Mouse (Mus musculus) lung, postnatal 0 days (tissue): ENCODE measurements around the gene Pex26. TPM values are rescaled to one million over a fixed set of nuclear protein-coding genes. Genes with fewer than 3 reads are reported as not detected.

ENCODE experiments used
- ATAC-seq: fragments of 200-750 bp; cut with Nextera tagmentation; 2 replicates; pipeline ENCODE4 v1.8.0; 2017; ENCODE audit warnings: moderate library complexity
- DNase-seq: peaks from one replicate; pipeline ENCODE4 v3.0.0-alpha.2; 2016; ENCODE audit warnings: low spot score
- H3K27ac ChIP-seq: fragments of 300-500 bp; sonication (generic); 2 replicates; pipeline ENCODE4 v1.5.1; 2014; ENCODE audit warnings: antibody characterized with exemption, mild to moderate bottlenecking, low read length, mixed read lengths
- H3K27me3 ChIP-seq: fragments of 300-500 bp; sonication (generic); replicated peaks from 2 replicates; pipeline ENCODE4 v1.6.1; 2014; ENCODE audit warnings: low read length, mixed read lengths; ENCODE audit not compliant: insufficient read depth
- H3K36me3 ChIP-seq: fragments of 300-500 bp; sonication (generic); 2 replicates; pipeline ENCODE4 v1.6.1; 2014; ENCODE audit warnings: low read length, mixed read lengths; ENCODE audit not compliant: insufficient read depth
- H3K4me1 ChIP-seq: fragments of 300-500 bp; sonication (generic); 2 replicates; pipeline ENCODE4 v1.6.1; 2014; ENCODE audit warnings: antibody characterized with exemption, low read depth, low read length, mixed read lengths; ENCODE audit not compliant: insufficient read depth
- H3K4me2 ChIP-seq: fragments of 300-500 bp; sonication (generic); replicated peaks from 2 replicates; pipeline ENCODE4 v1.6.1; 2014; ENCODE audit warnings: low read depth, mild to moderate bottlenecking, low read length, moderate library complexity, mixed read lengths
- H3K4me3 ChIP-seq: fragments of 300-500 bp; sonication (generic); 2 replicates; pipeline ENCODE4 v1.5.1; 2014; ENCODE audit warnings: low read depth, low read length
- H3K9ac ChIP-seq: fragments of 300-500 bp; sonication (generic); replicated peaks from 2 replicates; pipeline ENCODE4 v1.6.1; 2014; ENCODE audit warnings: low read depth, mild to moderate bottlenecking
- H3K9me3 ChIP-seq: fragments of 300-500 bp; sonication (generic); 2 replicates; pipeline ENCODE4 v1.6.1; 2016; ENCODE audit warnings: low read length, mixed read lengths
- CTCF ChIP-seq: IDR thresholded peaks from 2 replicates; pipeline ENCODE4 v1.5.1; 2016; ENCODE audit warnings: antibody characterized with exemption, mild to moderate bottlenecking
- EP300 ChIP-seq: IDR thresholded peaks from 2 replicates; pipeline ENCODE4 v1.6.1; 2016; ENCODE audit warnings: antibody characterized with exemption, mild to moderate bottlenecking, control low read depth
- WGBS: fragments of 180-500 bp; shearing (Covaris S2); extraction: QIAGEN DNeasy Blood & Tissue Kit; methylation state at CpG from one replicate; pipeline ENCODE4 v1.1.7; 2014; 5-methylcytosine and 5-hydroxymethylcytosine counted together
- polyA plus RNA-seq: library from polyadenylated mRNA; unstranded; fragments of >200 nt; fragmentation: Nextera tagmentation; extraction: Ambion mirVana; gene quantifications from 2 replicates; pipeline ENCODE4 v1.2.1, GENCODE M21; 2015

Gene Pex26
- polyA plus RNA-seq, 1 experiment from 2014 or later: 6.2 TPM

GRCm38 (mm10) chr6:121178700-121179358 is 4.6 kb upstream of the Pex26 start:
- ATAC-seq: no peak

GRCm38 (mm10) chr6:121179846-121180245 is 3.6 kb upstream of the Pex26 start:
- H3K4me1 ChIP-seq: no peaks in the 10 kb centered on the region; the same call in 1 of the 2 replicates
- H3K4me2 ChIP-seq: no peak overlapping the region
- WGBS: 48% methylated on average over 7 of the region's 7 CpGs
- DNase-seq (peak; percentile 65), ATAC-seq (no peak)
- no peaks in the 10 kb centered on the region for H3K27me3 ChIP-seq
- no peaks in the 10 kb centered on the region for H3K9me3 ChIP-seq
- peak; percentile 33; the same call in 1 of the 2 replicates for TF ChIP-seq EP300
- no peak for TF ChIP-seq CTCF
- H3K9ac ChIP-seq: no peak overlapping the region
- no peaks in the 10 kb centered on the region for H3K36me3 ChIP-seq
- no peak overlapping the region for H3K4me3 ChIP-seq
- no peak overlapping the region for H3K27ac ChIP-seq

More at GRCm38 (mm10) chr6:121178700-121179358, 4.6 kb upstream of the Pex26 start:
- TF ChIP-seq EP300 (no peak), CTCF (peak; percentile 74)
- Histone ChIP-seq H3K27ac (no peak overlapping the region), H3K9ac (no peak overlapping the region), H3K4me1 (no peaks in the 10 kb centered on the region; the same call in 1 of the 2 replicates), H3K4me2 (no peak overlapping the region), H3K36me3 (no peaks in the 10 kb centered on the region), H3K9me3 (no peaks in the 10 kb centered on the region), H3K27me3 (no peaks in the 10 kb centered on the region), H3K4me3 (no peak overlapping the region)
- WGBS: 59% methylated on average over 7 of the region's 7 CpGs
- DNase-seq: peak; percentile 80

- Histone ChIP-seq H3K4me1 (no peaks in the 10 kb centered on the region; the same call in 1 of the 2 replicates), H3K9ac (peak overlapping the region; percentile 13; the same call in 1 of the 2 replicates), H3K4me2 (peak overlapping the region; percentile 99), H3K4me3 (peak overlapping the region; percentile 58), H3K36me3 (peaks cover 8% of the 10 kb centered on the region; the same call in 1 of the 2 replicates), H3K27me3 (no peaks in the 10 kb centered on the region), H3K27ac (peak overlapping the region; percentile 61), H3K9me3 (no peaks in the 10 kb centered on the region)
- TF ChIP-seq EP300: no peak
- peak; percentile 92 for TF ChIP-seq CTCF
- DNase-seq: peak; percentile 93
- WGBS: 3% methylated on average over 34 of the region's 35 CpGs
- ATAC-seq: peak; percentile 85
Measured at GRCm38 (mm10) chr6:121184198-121185140, 1.0 kb downstream of the Pex26 start.

DNA sequence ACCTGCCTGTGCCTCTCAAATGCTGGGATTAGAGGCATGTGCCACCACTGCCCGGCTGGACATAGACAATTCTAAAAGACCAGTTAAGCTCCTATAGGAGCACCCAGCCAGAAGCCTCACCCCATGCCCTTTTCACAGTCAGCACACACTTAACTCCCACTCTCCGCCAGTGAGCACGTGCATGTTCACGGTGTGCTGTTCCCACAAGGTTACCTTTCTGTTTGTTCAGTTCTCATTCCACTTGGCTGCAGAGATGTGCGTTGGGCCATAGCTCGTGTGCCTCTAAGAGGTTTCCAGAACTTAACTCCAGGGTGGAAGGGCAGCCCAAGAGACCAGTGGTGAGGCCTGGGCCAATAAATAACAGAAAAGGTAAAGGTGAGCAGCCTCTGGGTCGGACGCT is 1.8 kb downstream of the Pex26 start:
- no peaks in the 10 kb centered on the region; the same call in 1 of the 2 replicates for H3K4me1 ChIP-seq
- WGBS: 60% methylated on average over 8 of the region's 8 CpGs
- ATAC-seq (peak; percentile 80), DNase-seq (peak; percentile 84)
- H3K27ac ChIP-seq: peak overlapping the region; percentile 61
- no peaks in the 10 kb centered on the region for H3K27me3 ChIP-seq
- H3K9ac ChIP-seq: 0 out of 2 replicates have a peak overlapping the region, but pooled peaks have one; percentile 4
- TF ChIP-seq EP300: peak; percentile 15; the same call in 1 of the 2 replicates
- TF ChIP-seq CTCF: no peak
- peaks cover 8% of the 10 kb centered on the region; the same call in 1 of the 2 replicates for H3K36me3 ChIP-seq
- peak overlapping the region; percentile 99 for H3K4me2 ChIP-seq
- 0 out of 2 replicates have a peak overlapping the region, but pooled peaks have one; percentile 58 for H3K4me3 ChIP-seq
- no peaks in the 10 kb centered on the region for H3K9me3 ChIP-seq

DNA sequence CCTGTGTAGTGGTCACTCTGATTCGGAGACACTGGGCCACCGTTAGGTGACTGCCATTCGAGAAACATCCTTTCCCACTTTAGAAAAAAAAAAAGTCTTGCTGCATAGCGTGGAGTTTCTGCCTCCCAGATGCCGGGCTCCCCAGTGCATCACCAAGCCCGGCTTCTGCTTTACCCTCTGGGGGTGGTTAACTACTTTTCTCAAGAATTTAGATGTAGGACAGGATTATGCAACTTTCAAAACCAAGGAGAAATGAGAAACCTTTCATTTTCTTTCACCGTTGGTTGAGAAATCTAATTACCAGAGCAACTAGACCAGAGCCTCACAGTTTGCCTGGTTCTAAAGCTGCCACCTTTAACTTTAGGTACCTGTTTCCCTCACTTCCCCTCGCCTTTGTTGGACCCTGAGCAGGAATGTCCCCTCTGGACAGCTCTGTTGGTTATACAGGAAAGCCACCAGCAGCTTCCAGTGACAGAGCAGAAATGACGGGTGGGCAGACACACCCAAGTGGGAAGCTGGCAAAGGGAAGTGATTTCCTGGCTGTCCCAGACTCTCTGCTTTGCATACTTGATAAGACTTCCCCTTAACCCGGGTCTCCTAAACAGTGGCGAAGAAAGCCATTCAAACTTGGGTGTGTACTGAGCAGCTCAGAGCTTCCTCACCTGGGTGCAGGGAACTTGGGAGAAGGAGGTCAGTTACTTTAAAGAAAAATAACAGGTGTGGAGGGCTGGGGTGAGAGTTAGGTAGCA is 8.0 kb downstream of the Pex26 start:
- WGBS: 54% methylated on average over 11 of the region's 11 CpGs
- no peak overlapping the region for H3K9ac ChIP-seq
- peak; percentile 73 for DNase-seq
- H3K4me3 ChIP-seq: no peak overlapping the region
- peak; percentile 55 for ATAC-seq
- no peaks in the 10 kb centered on the region for H3K27me3 ChIP-seq
- H3K4me1 ChIP-seq: peaks cover 3% of the 10 kb centered on the region; the same call in 1 of the 2 replicates
- no peak overlapping the region for H3K27ac ChIP-seq
- TF ChIP-seq CTCF (no peak), EP300 (0 out of 2 replicates have a peak, but pooled peaks have one; percentile 11)
- no peak overlapping the region for H3K4me2 ChIP-seq
- H3K9me3 ChIP-seq: no peaks in the 10 kb centered on the region
- H3K36me3 ChIP-seq: peaks cover 8% of the 10 kb centered on the region; the same call in 1 of the 2 replicates
